ENCODE assay signal across 24 mouse cellular contexts in the genomic region with DNA sequence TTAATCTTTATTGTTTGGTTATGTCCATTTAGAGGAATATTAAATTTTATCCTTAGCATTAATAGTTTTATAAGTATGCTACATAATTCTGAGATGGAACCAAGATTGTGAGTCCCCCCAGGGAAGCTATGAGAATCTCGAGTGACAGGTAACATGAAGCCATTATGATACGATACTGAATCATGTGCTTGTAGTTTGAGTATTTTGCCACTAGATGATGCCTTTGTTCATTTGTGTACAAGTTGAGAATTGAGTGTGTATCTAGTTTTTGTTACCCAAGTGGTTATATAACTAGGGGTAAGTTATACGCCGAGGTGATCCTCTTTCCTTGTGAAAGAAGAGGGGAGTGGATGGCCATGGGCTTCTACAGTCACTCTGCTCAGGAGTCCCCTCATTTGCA. TPM values are rescaled to one million over a fixed set of nuclear protein-coding genes. Genes with fewer than 3 reads are reported as not detected.
DNase-seq lines count a peak whose midpoint lies in the region; ATAC-seq and TF ChIP-seq lines count a peak whose summit lies in the region.
"Had no signal": no experiment of that assay in that cellular context is flagged by ENCODE, and none has a peak within 500 bp of the region (broad histone marks: within the 10 kb centered on the region; RNA-seq: fewer than 3 reads in every experiment).

No protein-coding gene starts in this region.

- H3K27me3 ChIP-seq in forebrain, postnatal 0 days (ENCODE audit: insufficient read depth, low read length) = no peaks in the 10 kb centered on the region
- no peaks in the 10 kb centered on the region for H3K27me3 ChIP-seq in forebrain, embryonic 10.5 days (ENCODE audit: poor library complexity, severe bottlenecking)
- H3K27me3 ChIP-seq in lung, embryonic 14.5 days (ENCODE audit: insufficient read depth, low read length) = no peaks in the 10 kb centered on the region
- H3K27me3 ChIP-seq: forebrain, embryonic 12.5 days; heart, embryonic 15.5 days; limb, embryonic 12.5 days; liver, embryonic 12.5 days; lung, embryonic 15.5 days; midbrain, embryonic 15.5 days had no signal

- no peak for DNase-seq in forebrain, postnatal 0 days
- no peak for DNase-seq in forebrain, embryonic 10.5 days (ENCODE audit: extremely low spot score, low spot score)
- no peak for DNase-seq in lung, embryonic 14.5 days
- DNase-seq in lung, postnatal 4 days = no peak
- DNase-seq in spleen, postnatal 4 days (ENCODE audit: low spot score in 2 of 2) = no peak
- no peak for DNase-seq in c-Kit-positive CD71-positive TER-119-positive erythroid progenitor cells, embryonic 14.5 days (ENCODE audit: low spot score)
- DNase-seq: adrenal gland, postnatal 14 days; cerebellum, adult 11-12 months; cerebellum, postnatal 25 days; gastrocnemius, postnatal 14 days; heart, adult 18-20 months; heart, postnatal 4 days; kidney, adult 8-10 months; kidney, postnatal 36 days; thymus, postnatal 36 days had no signal

- WGBS in forebrain, postnatal 0 days = 74% methylated on average over 4 of the region's 4 CpGs
- 91% methylated on average over 4 of the region's 4 CpGs for WGBS in forebrain, embryonic 10.5 days
- 84% methylated on average over 4 of the region's 4 CpGs for WGBS in lung, embryonic 14.5 days

- H3K4me3 ChIP-seq in forebrain, postnatal 0 days (ENCODE audit: low read depth, low read length) = no peak overlapping the region
- H3K4me3 ChIP-seq in forebrain, embryonic 10.5 days = no peak overlapping the region
- no peak overlapping the region for H3K4me3 ChIP-seq in lung, embryonic 14.5 days (ENCODE audit: low read depth, low read length)
- H3K4me3 ChIP-seq: forebrain, embryonic 12.5 days; heart, embryonic 15.5 days; limb, embryonic 12.5 days; liver, embryonic 12.5 days; lung, embryonic 15.5 days; midbrain, embryonic 15.5 days had no signal

- H3K36me3 ChIP-seq in forebrain, postnatal 0 days (ENCODE audit: insufficient read depth) = no peaks in the 10 kb centered on the region
- H3K36me3 ChIP-seq in forebrain, embryonic 10.5 days (replicated peaks) = peaks cover 99% of the 10 kb centered on the region
- H3K36me3 ChIP-seq in lung, embryonic 14.5 days (ENCODE audit: insufficient read depth) = peaks cover 71% of the 10 kb centered on the region
- H3K36me3 ChIP-seq: midbrain, embryonic 15.5 days had no signal

- no peak overlapping the region for H3K4me2 ChIP-seq in forebrain, postnatal 0 days (ENCODE audit: low read depth)
- H3K4me2 ChIP-seq in lung, embryonic 14.5 days = no peak overlapping the region
- H3K4me2 ChIP-seq: forebrain, embryonic 12.5 days; heart, embryonic 15.5 days; limb, embryonic 12.5 days; liver, embryonic 12.5 days; lung, embryonic 15.5 days; midbrain, embryonic 15.5 days had no signal

- TF ChIP-seq CTCF in forebrain, postnatal 0 days (IDR thresholded peaks at IDR 0.05; ENCODE audit: low read depth) = peak; percentile 70
- peak; percentile 22 for TF ChIP-seq CTCF in lung, embryonic 14.5 days (IDR thresholded peaks at IDR 0.05; ENCODE audit: low read depth)

- no peak for ATAC-seq in forebrain, postnatal 0 days
- ATAC-seq in lung, embryonic 14.5 days (ENCODE audit: insufficient read depth) = no peak
- peak; percentile 71 for ATAC-seq in CD4-positive, CD25-positive, alpha-beta regulatory T cell, adult 4 months
- ATAC-seq in inflammation-experienced regulatory T-cells, adult 6 months = peak; percentile 69
- ATAC-seq: hindbrain, embryonic 16.5 days; liver, embryonic 12.5 days; midbrain, embryonic 15.5 days had no signal

- no peak overlapping the region for H3K27ac ChIP-seq in forebrain, postnatal 0 days (ENCODE audit: low read depth, low read length)
- H3K27ac ChIP-seq in forebrain, embryonic 10.5 days = no peak overlapping the region
- no peak overlapping the region for H3K27ac ChIP-seq in lung, embryonic 14.5 days (ENCODE audit: low read depth)
- H3K27ac ChIP-seq: forebrain, embryonic 12.5 days; heart, embryonic 15.5 days; limb, embryonic 12.5 days; liver, embryonic 12.5 days; lung, embryonic 15.5 days; midbrain, embryonic 15.5 days had no signal

- H3K4me1 ChIP-seq in forebrain, postnatal 0 days (ENCODE audit: insufficient read depth) = no peaks in the 10 kb centered on the region
- no peaks in the 10 kb centered on the region for H3K4me1 ChIP-seq in forebrain, embryonic 10.5 days
- H3K4me1 ChIP-seq in lung, embryonic 14.5 days (ENCODE audit: insufficient read depth) = no peaks in the 10 kb centered on the region
- H3K4me1 ChIP-seq: forebrain, embryonic 12.5 days; heart, embryonic 15.5 days; limb, embryonic 12.5 days; lung, embryonic 15.5 days; midbrain, embryonic 15.5 days had no signal

- no peaks in the 10 kb centered on the region for H3K9me3 ChIP-seq in forebrain, postnatal 0 days (ENCODE audit: low read length)
- H3K9me3 ChIP-seq in forebrain, embryonic 10.5 days = no peaks in the 10 kb centered on the region
- no peaks in the 10 kb centered on the region for H3K9me3 ChIP-seq in lung, embryonic 14.5 days (ENCODE audit: low read depth, low read length)
- H3K9me3 ChIP-seq: forebrain, embryonic 12.5 days; heart, embryonic 15.5 days; limb, embryonic 12.5 days; liver, embryonic 12.5 days; lung, embryonic 15.5 days; midbrain, embryonic 15.5 days had no signal

- H3K9ac ChIP-seq in forebrain, postnatal 0 days = no peak overlapping the region
- H3K9ac ChIP-seq in lung, embryonic 14.5 days = no peak overlapping the region
- H3K9ac ChIP-seq: forebrain, embryonic 12.5 days; heart, embryonic 15.5 days; limb, embryonic 12.5 days; liver, embryonic 12.5 days; lung, embryonic 15.5 days; midbrain, embryonic 15.5 days had no signal

RNA-seq across cellular contexts. Expression of gene Melk, which starts 9.8 kb away (rescaled TPM):
- 4.2 and 4.5 TPM in 2 replicates for total RNA-seq in forebrain, postnatal 0 days (2014; rRNA removed)
- polyA plus RNA-seq in forebrain, postnatal 0 days (2015; fragmentation: Nextera tagmentation; extraction: Ambion mirVana) = 4.6 and 4.7 TPM in 2 replicates
- polyA plus RNA-seq in forebrain, embryonic 10.5 days (2016; fragmentation: Nextera tagmentation; extraction: Ambion mirVana) = 82.4 and 83.0 TPM in 2 replicates
- polyA plus RNA-seq in lung, embryonic 14.5 days (2014; fragmentation: Nextera tagmentation; extraction: Ambion mirVana) = 58.5 and 61.9 TPM in 2 replicates
- polyA plus RNA-seq in CD4-positive, CD25-positive, alpha-beta regulatory T cell, adult 4 months (2017; shearing (Covaris generic)) = 1 to 10 TPM; 5.2 to 8.1 TPM
- polyA plus RNA-seq in inflammation-experienced regulatory T-cells, adult 6 months (2017; shearing (Covaris generic)) = 10 to 100 TPM in 1 of 3 experiments, 1 to 10 TPM in 2; 4.9 to 33.1 (median 5.2) TPM

Comparison
In these comparisons a context has a peak if more than half of its experiments do, and no peak if none do; other contexts are left out.
1. ATAC-seq: peak in CD4-positive, CD25-positive, alpha-beta regulatory T cell, adult 4 months (single experiment) and inflammation-experienced regulatory T-cells, adult 6 months (single experiment); none in forebrain, postnatal 0 days (single experiment) and lung, embryonic 14.5 days (single experiment).